Mouse (Mus musculus) kidney, adult 9 months (tissue): ENCODE measurements around the gene Cwc15.
A peak's percentile ranks its signal among the peaks of the same experiment; 100 is the strongest.
"Not testable (repeated sequence)": the region's sequence is repeated elsewhere in the genome, so short reads cannot be mapped to it uniquely, and the experiment has no call there.

Experiments
- DNase-seq: peaks from one replicate; pipeline ENCODE4 v3.0.0; 2022

Cwc15 gene

DNA sequence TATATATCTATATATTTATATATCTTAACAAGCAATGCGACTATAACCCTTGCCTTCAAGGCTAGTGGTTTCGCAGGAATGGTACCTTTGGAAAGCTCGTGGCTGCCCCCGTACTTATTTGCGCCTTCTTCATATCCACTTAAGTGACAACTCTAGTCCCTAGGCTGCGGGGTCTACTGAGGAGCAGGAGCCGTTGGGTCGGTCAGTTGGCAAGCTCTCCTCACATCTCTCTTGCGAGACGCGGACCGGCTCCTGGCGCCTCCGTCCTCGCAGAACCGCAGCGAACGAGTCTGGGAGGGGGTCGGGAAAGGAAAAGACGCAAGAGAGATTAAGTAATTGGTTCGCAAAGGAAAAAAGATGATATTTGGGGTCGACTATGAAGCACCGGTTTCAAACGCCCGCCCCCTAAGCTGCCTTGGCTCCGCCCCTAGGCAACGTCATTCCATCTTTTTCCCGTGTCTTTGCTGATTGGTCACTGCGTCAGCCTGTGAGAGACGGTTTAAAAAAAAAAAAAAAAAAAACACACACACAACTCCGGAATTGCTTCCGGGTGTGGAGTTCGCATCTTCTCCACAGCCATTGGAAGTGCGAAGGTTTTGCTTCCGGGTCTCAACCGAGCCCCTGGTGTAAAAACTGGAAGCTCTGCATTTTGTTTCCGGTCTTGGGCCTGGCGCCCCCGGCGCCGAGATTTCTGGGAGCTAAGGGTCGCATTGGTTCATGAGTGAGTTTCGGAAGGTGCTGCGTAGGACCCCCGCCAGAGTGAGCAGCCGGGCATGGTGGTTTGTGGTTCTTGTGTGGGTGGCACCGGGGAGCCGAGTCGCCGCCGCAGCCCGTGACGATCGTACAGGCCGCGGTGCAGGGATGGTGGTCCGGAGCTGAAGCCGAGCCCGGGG lies at the start of gene Cwc15, which contains the start of gene Kdm4d:
TSS of gene Cwc15 (plus strand) at position 595 of the 893 bp plus-strand sequence.
TSS of gene Kdm4d (minus strand) at position 460 of the 893 bp plus-strand sequence.
- peak; percentile 97 for DNase-seq

DNA sequence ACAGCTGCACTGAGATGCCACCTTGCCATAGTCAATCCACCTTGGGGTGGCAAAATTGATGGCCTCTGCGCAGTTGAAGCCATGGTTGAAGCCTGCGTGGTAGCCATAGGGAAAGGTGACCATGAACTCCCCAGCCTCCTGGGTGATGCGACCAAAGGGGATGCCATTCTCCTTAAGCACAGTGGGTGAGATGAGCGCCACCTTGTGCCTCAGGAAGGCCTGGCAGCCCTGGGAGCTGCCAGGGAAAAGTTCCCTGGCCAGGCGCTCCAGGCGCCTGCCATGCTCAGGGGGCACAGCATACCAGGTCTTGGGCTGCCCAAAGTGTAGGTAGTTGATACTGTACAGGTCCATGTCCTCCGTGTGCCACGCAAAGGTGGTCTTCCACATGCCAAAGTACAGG lies 49.3 kb upstream of the Cwc15 start:
- not testable (repeated sequence) for DNase-seq

DNA sequence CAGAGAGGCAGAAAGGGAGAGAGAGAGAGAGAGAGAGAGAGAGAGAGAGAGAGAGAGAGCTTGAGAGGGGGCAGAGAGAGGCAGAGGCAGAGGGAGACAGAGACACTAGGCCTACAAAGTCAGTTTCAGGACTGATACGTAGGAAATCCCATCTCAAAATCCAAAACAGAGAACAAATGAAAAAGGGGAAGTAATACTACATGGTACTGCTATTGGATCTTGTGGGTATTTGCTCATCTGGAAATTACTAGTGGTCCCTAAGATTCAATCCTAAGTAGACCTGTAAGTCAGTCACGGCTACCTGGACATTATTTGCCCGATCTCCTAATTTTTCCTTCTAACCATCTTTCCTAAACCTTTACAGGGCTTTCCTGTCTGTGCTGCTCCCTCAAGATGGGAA lies 44.1 kb upstream of the Cwc15 start:
- no peak for DNase-seq

DNA sequence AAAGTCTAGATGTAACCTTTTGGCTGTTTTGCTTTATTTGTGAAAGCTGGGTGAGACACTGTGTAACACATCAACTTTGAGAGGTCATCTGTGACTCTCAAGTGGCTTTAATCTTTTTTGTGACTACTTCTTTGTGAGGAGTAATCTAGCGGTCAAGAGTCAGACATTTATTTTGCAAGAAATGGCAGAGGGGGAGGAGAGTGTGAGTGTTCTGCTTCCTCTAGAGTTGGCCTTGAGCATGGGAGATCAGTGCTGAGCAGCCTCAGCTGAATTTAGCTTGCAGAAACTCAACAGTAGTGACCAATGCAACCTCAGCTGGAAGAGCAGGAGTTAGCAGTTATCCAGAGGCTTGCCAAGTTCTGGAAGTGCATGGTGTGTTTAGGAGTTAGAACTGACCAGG lies 37.9 kb upstream of the Cwc15 start:
- DNase-seq = not testable (repeated sequence)

DNA sequence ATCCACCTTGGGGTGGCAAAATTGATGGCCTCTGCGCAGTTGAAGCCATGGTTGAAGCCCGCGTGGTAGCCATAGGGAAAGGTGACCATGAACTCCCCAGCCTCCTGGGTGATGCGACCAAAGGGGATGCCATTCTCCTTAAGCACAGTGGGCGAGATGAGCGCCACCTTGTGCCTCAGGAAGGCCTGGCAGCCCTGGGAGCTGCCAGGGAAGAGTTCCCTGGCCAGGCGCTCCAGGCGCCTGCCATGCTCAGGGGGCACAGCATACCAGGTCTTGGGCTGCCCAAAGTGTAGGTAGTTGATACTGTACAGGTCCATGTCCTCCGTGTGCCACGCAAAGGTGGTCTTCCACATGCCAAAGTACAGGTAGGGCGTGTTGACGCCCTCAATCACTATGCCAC lies 36.7 kb upstream of the Cwc15 start:
- not testable (repeated sequence) for DNase-seq

DNA sequence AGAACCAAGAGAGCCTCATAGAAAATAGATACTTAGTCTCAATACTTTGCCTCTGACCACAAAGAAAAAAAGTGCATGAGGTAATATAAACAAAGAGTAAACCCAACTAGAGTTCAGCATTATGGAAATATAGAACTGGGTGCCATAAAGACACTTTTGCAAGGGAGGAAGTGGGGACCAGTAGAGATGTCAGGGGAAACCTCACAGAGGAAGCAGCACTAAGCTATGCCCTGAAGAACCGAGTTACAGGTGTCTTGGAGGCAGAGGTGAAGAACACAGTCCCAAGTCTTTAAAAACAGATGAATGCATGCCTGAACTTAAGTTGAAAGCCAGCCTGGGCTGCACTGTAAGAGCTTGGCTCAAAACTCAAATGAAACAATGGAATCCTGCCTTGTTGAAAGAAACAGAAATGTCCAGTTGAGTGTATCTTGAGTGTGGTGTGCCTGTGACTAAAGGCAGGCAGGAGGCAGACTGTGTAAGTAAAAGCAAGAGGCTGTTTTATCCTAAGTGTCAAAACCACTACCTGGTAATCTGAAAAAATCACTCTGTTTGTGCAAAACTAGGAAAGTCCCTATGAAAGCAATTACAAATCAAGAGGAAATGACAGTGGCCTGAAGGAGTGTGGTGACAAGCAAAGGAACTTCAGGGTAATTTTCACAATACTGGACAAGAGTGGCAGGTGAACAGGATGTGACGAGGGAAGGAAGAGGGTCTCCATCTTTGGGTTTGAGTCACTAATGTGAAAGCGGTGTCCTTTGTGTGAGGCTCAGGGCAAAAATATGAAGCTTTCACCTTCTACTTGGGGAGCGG lies 1.3 kb upstream of the Cwc15 start:
- no peak for DNase-seq

DNA sequence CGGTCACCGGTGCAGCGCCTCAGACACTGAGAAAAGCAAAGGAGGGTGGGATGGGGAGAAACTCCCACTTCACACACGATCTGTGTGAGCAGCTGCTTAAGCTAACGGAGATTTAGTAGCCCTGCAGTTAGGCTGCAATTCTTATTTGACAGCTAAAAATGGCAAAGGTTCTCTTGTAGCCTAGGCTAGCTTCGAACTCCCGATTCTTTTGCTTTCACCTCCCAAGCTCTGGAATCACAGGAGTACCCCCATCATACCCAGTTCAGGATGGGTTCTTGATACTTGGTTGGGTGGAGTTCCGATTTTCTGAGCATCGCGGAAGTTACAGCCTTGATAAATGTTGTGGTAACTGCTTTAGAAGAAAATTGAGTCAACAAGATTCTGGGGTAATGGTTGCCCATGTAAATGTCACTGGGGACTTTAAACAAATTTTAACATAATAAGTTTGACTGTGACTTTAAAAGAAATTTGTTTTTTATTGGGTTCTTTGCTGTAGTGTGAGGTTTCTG lies 553 bp downstream of the Cwc15 start:
- DNase-seq = no peak

DNA sequence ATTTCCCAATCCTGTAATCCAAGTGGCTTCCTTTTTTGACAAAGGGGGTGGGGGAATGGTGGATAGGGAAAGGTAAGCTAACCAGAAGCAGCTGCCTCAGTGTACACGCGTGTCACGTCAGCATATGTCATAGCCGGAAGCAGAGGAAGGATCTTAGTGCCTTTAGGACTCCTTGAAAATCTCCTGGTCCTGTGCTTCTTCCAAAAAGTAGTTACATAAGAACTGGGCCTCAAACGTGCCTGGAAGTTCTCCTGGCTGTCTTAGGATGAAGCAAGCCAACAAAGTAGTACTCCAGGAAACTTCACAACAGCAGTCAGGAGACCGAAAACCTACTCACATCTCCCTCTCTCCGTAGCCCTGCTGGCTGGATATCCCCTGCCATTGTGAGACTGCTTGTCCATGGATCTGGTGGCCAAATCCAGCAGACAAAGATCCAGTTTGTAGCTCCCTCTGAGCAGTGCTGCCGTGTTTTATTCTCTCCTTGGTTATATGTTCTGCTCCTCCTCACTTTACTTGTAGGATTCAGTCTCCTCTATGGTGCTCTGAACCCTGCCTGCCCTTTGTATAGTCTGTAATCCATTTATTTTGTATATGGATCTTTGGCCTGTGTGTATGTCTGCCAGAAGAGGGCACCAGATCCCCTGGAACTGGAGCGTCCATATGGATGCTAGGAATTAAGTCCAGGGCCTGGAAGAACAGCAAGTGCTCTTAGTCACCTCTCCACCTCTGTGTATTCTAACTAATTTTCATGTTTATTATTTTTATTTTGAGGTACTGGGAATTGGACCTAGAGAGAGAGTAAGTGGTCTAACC lies 12.4 kb downstream of the Cwc15 start:
- DNase-seq = peak; percentile 19

DNA sequence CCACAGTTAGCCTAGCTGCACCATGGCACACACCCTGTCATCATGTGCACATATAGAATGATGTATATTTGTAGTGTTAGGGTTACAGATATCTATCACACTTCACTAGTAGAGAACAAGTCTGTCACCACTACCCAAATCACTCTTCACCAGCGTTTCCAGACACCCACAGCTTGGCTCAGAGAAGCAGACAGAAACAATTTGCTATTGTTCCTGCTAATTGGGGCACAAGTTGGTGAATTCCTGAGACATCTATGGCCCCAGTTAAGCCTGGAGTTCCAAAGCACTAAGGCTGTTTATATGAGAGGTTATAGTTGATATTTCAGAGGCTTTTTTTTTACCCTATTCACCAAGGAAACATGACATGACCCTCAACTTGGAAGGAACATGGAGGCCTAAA lies 16.9 kb downstream of the Cwc15 start:
- no peak for DNase-seq

DNA sequence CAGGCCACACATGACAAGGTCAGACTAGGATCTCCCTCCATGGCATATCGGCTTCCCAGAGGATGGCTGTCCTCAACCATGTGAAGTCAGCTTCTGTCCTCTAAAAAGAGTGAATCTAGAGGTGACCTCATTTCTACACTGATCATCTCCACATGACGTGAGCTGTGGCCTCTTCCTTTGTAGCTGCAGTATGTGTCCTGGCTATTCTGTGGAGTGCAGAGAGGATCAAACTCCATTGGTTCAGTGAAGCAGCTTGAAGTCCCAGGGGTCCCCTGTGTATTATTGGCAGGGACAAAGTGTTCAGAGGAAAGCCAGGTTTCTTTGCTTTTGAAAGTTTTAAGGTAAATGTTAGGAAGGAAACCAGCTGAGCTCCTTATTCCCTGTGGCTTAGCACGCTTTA lies 17.7 kb downstream of the Cwc15 start:
- DNase-seq = no peak

DNA sequence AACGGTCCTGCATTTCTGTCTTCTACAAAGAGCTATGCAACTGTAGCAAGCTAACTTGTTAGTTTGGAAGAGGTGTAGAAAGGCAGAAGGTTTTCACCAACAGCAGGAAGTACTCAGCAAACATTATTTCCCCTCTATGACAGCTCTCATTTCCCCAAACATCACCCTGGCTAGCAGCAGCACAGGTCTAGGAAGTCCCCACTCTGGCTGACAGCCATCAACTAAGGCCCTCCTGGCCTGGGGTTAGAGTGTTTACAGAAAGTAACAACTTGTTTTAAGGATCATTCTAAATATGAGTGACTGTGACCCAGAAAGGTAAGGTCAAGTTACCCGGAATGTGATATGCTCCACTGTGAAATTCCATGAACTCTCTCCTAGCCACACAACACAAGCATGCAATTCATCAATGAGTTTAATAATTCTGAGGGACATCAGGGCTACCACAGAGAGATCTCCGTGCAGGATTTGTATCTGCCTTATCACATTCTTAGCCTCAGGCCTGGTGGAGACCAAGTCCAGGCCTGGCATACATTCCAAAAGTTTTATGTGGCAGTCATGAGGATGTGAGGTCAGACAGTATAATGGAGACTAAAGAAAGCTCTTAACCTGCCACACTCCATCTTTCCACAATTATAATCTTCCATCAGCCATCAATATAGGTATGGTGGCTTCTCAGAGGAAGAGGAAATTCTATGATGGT lies 20.7 kb downstream of the Cwc15 start:
- DNase-seq = no peak

DNA sequence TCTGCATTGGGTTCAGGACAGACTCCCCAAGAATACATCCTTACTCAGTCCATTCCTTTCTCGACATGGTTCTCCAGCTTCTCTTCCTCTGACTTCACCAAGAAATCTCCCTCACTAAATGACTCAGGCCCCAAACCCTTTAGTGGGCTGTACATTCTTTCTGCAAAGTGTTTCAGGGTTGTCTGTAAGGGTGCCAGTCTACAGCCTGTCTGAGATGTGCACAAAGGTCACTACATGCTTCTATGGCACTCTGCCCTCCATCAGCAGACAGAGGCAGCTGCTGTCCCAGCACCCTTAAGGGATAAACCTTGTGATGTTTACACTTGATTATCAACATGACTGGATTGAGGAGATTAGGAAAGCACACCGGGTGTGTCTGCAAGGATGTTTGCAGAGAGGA lies 21.3 kb downstream of the Cwc15 start:
- DNase-seq = no peak

DNA sequence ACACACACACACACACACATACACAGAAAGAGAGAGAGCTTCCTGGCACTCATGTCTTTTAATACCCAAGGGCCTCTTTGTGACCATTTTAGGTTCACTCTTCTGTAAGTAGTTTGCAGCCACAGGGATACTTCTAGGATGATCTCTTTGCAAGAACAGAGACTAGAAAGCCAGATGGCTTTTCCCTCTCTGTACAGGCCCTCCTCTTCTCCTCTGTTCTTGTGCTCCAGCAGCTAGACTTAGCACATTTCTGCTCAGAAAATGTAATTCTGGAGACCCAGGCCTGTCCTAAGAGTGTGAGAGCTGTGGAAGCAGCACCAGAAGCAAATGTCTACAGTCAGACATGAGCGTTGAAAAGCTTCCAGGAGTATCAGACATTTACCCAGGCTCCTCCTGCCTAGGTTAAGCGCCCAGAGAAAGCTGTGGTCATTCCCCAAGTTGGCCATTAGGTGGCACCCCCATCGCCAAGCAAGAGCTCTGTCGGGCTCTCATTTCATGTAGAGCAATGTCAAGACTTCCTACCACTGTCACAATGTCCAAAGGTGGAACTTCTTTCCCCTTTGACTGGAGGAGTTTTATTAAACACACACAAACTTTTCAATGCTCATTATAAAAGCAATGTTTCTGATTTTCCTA lies 23.1 kb downstream of the Cwc15 start:
- DNase-seq = peak; percentile 85

DNA sequence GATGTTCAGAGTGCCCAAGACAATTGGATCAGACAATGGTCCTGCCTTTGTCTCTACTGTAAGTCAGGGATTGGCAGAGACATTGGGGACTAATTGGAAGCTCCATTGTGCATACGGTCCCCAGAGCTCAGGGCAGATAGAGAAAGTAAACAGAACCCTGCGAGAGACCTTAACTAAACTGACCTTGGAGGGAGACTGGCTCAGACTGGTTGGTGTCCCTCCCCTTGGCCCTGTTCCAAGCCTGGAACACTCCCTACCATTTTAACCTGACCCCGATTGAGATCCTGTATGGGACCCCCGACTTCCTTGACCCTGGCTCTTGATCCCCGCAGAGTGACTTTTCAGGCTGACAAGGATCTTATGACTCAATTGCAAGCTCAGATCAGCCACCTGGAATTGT lies 29.6 kb downstream of the Cwc15 start:
- no peak for DNase-seq

DNA sequence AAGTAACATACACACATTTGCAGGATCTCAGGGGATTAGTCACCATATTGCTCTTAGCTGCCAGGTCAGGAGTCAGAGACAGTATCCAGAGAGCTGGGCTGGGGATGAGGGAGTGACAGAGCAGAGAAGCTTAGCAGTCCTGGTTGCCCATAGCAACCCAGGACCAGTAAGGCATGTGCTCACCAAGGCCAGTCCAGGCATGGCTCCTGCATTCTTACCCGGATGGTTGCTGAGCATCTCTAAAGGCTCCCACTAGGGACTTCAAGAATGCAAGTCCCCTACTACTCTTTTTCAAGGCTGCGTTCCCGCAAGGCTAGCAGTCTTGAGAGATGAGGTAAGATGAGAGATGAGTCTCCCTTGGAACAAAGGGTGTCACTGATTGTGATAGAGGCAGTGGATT lies 31.9 kb downstream of the Cwc15 start:
- no peak for DNase-seq

DNA sequence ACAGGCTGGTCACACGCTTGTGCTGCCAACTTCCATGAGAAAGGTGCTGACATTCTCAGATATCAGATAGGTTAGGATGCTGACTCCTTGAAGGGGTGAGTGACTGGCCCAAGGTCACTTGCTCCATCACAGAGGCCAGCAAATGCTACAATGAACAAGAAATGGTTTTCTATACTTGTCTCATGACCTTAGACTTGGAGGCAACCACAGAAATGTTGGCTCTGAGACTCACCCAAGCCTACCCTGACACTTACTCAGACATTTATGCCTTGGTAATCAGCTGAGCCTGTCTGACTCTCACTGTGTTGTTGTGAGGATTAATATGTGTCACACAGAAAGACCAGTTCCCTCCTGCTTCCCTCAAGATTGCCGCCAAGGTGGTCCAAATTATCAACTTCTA lies 33.2 kb downstream of the Cwc15 start:
- no peak for DNase-seq

DNA sequence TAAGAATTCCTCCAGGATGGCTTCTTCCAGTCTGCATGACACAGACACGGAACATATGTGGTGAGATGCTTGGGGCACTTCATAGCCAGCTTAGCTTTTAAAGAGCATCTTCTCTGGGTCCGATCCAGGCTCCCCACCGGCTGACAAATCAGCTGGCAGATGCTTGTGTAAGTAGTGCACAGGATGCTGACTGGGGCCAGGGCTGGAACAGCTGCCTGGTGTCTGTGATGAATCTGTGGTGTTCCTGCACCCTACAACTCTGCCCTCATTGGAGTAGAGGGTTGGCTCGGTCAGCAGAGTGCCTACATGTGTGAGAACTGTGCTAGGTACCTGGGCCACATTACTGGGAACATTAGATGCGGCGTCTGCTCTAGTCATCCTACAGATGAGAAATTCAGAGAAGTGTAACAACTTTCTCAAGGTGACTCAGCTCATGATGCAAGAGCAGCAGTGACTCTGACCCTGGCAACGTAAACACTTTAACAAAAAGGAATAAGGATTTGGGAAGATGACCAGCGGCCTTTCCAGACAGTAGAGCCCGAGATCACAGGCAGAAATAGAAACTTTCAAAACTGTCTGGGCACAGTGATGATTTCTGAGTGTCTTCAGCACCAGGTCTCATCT lies 34.5 kb downstream of the Cwc15 start:
- no peak for DNase-seq

DNA sequence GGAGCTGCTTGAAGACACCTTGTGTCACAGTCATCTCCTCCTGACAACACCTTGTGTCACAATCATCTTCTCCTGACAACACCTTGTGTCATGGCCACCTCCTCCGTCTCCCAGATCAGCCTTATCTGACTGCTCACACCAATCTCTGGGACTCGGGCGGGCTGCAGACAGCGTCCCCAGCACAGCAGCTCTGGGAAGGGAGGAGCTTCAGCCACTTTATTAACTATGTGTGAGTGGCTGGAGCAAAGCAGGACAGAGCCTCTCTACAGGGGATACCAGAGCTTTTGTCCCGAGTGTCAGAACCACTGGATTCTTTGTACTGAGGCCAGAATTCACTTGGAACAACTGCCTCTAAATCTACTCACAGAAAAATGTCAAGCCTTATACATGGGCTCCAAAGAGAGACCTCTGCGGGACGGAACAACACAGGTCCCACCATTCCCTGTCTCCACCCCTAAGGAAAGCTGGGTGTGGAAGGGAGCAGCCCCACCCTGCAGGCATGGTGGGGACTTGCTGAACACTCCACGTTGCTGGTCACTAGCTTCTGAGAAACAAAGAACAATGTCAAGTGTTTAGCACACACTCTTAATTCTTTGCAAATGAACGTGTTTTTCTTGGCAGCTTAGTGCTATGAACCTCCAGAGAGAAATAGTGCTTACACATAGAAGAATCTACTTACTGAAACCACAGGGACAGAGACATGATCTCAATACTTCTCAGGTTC lies 43.8 kb downstream of the Cwc15 start:
- DNase-seq = no peak

DNA sequence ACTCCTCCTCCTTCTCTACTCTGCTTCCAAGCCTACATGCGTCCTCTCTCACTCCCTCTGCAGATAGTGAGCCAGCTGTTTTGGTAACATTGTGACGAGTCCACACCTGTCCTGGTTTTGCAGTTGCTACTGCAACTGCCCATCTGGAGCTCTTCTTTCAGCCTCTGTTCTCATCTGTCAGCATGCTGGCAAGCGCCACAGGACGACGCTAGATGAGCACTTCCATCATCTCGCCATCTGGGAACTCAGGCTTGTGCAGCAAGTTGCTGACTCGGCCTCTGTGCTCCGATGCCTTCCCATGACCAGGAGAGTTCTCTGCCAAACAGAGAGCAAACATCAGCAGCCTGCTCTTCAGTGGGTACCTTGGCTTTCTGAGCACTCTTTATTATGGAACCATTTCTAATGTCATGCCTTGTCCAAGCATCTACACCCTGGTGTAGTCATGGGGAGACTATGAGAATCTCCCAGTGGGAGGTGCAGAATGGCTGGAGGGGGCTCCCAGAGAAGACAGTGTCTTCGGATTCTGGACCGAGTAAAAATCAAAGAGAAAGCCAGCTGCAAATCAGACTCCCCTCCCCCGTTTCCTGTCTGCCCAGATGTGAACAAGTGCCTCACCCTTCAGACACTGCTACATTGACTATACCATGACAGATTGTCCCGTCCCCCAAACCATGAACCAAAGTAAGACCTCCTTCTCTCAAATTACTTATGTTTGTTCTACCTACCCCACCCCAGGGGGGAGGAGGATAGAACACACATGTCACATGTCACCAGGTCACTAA lies 47.4 kb downstream of the Cwc15 start:
- DNase-seq = no peak

DNA sequence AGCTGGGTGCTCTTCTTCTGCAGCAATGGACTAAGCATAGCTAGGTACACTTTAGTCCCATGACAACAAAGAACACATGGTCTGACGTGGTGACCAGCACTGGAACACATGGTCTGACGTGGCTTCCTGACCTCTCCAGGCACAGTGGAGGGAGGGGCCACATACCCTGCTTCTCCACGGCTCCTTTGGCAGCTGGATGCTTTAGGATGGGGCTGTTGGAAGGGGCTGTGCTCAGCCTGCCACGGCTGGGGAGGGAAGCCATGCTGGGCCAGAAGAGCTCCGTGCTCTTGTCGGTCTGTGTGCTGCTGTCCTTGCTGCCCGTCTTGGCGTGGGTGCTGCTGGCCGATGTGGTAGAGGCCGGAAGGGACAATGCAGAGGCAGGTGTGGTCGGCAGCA lies 47.9 kb downstream of the Cwc15 start:
- DNase-seq = no peak
